Mouse (Mus musculus) cerebellum, adult 2 months (tissue): ENCODE data around the gene Ankrd13c.

Experiments used
- CTCF ChIP-seq: fragments of 200-500 bp; IDR thresholded peaks from 2 replicates; pipeline ENCODE4 v1.5.1; 2011; ENCODE audit warnings: low read depth, mild to moderate bottlenecking, control low read depth, low read length, moderate library complexity, borderline replicate concordance; ENCODE audit not compliant: insufficient read depth
- POLR2A ChIP-seq: fragments of 200-500 bp; IDR thresholded peaks from 2 replicates; pipeline ENCODE4 v1.6.1; 2011; ENCODE audit warnings: low read length, control low read depth, borderline replicate concordance; ENCODE audit not compliant: insufficient read depth

- no peak for TF ChIP-seq CTCF
- no peak for TF ChIP-seq POLR2A
Observed at GRCm38 (mm10) chr3:157973236-157973635, 26.2 kb downstream of the Ankrd13c start.
